Mouse (Mus musculus) limb, embryonic 14.5 days (tissue): ENCODE results near the gene Dscam. TPM values are rescaled to one million over a fixed set of nuclear protein-coding genes. Genes with fewer than 3 reads are reported as not detected.

Experiments
- ATAC-seq: fragments of 200-750 bp; cut with Nextera tagmentation; 2 replicates; pipeline ENCODE4 v1.8.0; 2017; ENCODE audit warnings: low read depth, moderate number of reproducible peaks, moderate TSS enrichment; ENCODE audit not compliant: low FRiP score
- DNase-seq: peaks from one replicate; pipeline ENCODE4 v3.0.0-alpha.2; 2015; ENCODE audit warnings: low spot score
- H3K27ac ChIP-seq: fragments of 300-500 bp; sonication (generic); replicated peaks from 2 replicates; pipeline ENCODE4 v1.5.1; 2014; ENCODE audit warnings: low read depth, mild to moderate bottlenecking, low read length, moderate library complexity, mixed read lengths
- H3K27me3 ChIP-seq: fragments of 300-500 bp; sonication (generic); 2 replicates; pipeline ENCODE4 v1.6.1; 2014; ENCODE audit warnings: low read length, mixed read lengths; ENCODE audit not compliant: control insufficient read depth, insufficient read depth
- H3K36me3 ChIP-seq: fragments of 300-500 bp; sonication (generic); 2 replicates; pipeline ENCODE4 v1.6.1; 2014; ENCODE audit warnings: mild to moderate bottlenecking, low read length, moderate library complexity, mixed read lengths; ENCODE audit not compliant: control insufficient read depth, insufficient read depth
- H3K4me1 ChIP-seq: fragments of 300-500 bp; sonication (generic); 2 replicates; pipeline ENCODE4 v1.6.1; 2014; ENCODE audit warnings: antibody characterized with exemption, low read length, mixed read lengths; ENCODE audit not compliant: control insufficient read depth, insufficient read depth
- H3K4me2 ChIP-seq: fragments of 300-500 bp; sonication (generic); replicated peaks from 2 replicates; pipeline ENCODE4 v1.6.1; 2014; ENCODE audit warnings: low read depth, mild to moderate bottlenecking, low read length, moderate library complexity; ENCODE audit not compliant: severe bottlenecking
- H3K4me3 ChIP-seq: fragments of 300-500 bp; sonication (generic); replicated peaks from 2 replicates; pipeline ENCODE4 v1.5.1; 2014; ENCODE audit warnings: low read length
- H3K9ac ChIP-seq: fragments of 300-500 bp; sonication (generic); 2 replicates; pipeline ENCODE4 v1.6.1; 2014; ENCODE audit warnings: mild to moderate bottlenecking, low read depth, low read length, moderate library complexity; ENCODE audit not compliant: severe bottlenecking
- H3K9me3 ChIP-seq: fragments of 300-500 bp; sonication (generic); 2 replicates; pipeline ENCODE4 v1.6.1; 2016; ENCODE audit warnings: low read length; ENCODE audit not compliant: control insufficient read depth
- POLR2A ChIP-seq: fragments of 200-500 bp; IDR thresholded peaks from 2 replicates; pipeline ENCODE4 v1.8.0; 2012; ENCODE audit warnings: inconsistent platforms, mild to moderate bottlenecking, moderate library complexity, borderline replicate concordance; ENCODE audit not compliant: insufficient read depth, insufficient read length; ENCODE audit errors: extremely low read depth
- WGBS: fragments of 180-500 bp; shearing (Covaris S2); extraction: QIAGEN DNeasy Blood & Tissue Kit; methylation state at CpG from one replicate; pipeline ENCODE4 v1.1.7; 2014; 5-methylcytosine and 5-hydroxymethylcytosine counted together
- polyA plus RNA-seq, 2 experiments: library from polyadenylated mRNA; depleted of rRNA in 1 of 2; stranded (reverse) in 1 of 2; unstranded in 1 of 2; fragments of >200 nt; fragmentation: Nextera tagmentation in 1 of 2; extraction: Ambion mirVana in 1 of 2; gene quantifications; 2 replicates each; pipeline versions ENCODE4 v1.2.1 to v1.2.3; 2012 to 2014

The Dscam gene
- polyA plus RNA-seq, 2 experiments = 0.17 to 0.20 TPM

DNA sequence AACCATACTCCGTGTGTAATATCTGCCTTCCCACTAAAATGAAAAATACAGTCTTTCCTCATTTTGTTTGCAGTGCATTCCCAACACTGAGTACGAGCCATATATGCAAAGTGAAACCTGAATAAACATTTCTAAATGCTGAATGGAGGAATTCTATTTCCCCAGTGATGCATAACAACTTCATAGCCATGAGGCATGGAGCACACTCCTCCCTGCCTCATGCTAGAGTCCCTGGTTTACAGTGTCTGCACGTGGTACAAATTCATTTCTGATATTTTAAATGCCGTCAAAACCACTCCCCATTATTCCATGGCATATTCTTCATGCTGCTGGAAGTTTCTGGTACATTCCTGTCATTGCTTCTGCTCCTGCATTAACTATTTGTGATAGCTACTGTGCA lies 552.8 kb downstream of the Dscam start:
- H3K27ac ChIP-seq = no peak overlapping the region
- ATAC-seq = no peak

DNA sequence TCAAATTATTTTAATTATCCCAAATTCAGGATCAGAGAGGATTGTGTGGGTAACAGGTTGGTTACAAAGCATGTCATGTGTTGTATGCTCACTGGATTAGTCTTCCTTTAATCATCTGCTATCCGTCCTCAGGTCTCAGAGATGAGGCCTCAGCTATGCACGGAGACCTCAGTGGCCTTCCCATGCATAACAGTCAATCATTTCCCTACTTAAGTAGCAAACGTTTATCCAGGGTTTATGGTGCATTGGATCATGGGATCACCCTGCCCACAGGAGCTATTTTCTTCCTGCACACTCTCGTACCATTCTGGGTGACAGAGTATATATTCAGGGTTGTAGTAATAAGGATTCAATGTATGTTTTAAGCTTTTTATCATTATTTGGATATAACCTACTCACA lies 557.3 kb downstream of the Dscam start:
- Histone ChIP-seq H3K4me1 (0 out of 2 replicates have a peak, but pooled peaks cover 3% of the 10 kb centered on the region), H3K27ac (no peak overlapping the region), H3K36me3 (no peaks in the 10 kb centered on the region), H3K4me2 (no peak overlapping the region), H3K4me3 (no peak overlapping the region), H3K9me3 (no peaks in the 10 kb centered on the region), H3K27me3 (no peaks in the 10 kb centered on the region), H3K9ac (no peak overlapping the region)
- ATAC-seq (no peak), DNase-seq (no peak)
- 69% methylated on average over 4 of the region's 4 CpGs for WGBS
- TF ChIP-seq POLR2A = no peak

More for the DNA sequence above, 552.8 kb downstream of the Dscam start:
- no peaks in the 10 kb centered on the region for H3K27me3 ChIP-seq
- no peak for TF ChIP-seq POLR2A
- no peak overlapping the region for H3K9ac ChIP-seq
- WGBS = 43% methylated on average over 4 of the region's 4 CpGs
- no peaks in the 10 kb centered on the region for H3K36me3 ChIP-seq
- H3K4me1 ChIP-seq = 0 out of 2 replicates have a peak, but pooled peaks cover 3% of the 10 kb centered on the region
- peak; percentile 12 for DNase-seq
- H3K4me3 ChIP-seq = no peak overlapping the region
- no peak overlapping the region for H3K4me2 ChIP-seq
- no peaks in the 10 kb centered on the region for H3K9me3 ChIP-seq

DNA sequence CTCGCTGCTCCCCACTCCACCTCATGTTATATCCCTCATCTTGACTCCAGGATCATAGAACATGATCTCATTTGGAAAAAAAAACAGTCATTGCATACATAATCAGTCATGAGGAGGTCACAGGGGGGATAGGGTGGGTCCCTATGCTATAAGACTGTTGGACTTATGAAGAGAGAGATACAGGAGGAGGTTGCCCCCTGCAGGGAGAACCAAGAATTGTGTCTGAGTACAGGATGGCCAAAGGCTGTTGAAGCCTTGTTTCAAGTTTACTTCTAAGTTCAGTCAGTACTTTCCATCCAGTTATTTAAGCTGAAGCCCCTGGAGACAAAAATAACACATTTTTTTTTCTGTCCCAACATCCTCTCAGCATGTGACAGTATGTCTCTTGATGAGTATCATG lies 559.7 kb downstream of the Dscam start:
- DNase-seq (peak; percentile 22), ATAC-seq (no peak)
- no peaks in the 10 kb centered on the region for H3K4me1 ChIP-seq
- no peak overlapping the region for H3K4me2 ChIP-seq
- H3K27ac ChIP-seq = no peak overlapping the region
- H3K4me3 ChIP-seq = no peak overlapping the region
- no peaks in the 10 kb centered on the region for H3K27me3 ChIP-seq
- TF ChIP-seq POLR2A = no peak
- no peaks in the 10 kb centered on the region for H3K9me3 ChIP-seq
- H3K36me3 ChIP-seq = no peaks in the 10 kb centered on the region
- no peak overlapping the region for H3K9ac ChIP-seq
- 78% methylated on average over 1 of the region's 1 CpGs for WGBS

DNA sequence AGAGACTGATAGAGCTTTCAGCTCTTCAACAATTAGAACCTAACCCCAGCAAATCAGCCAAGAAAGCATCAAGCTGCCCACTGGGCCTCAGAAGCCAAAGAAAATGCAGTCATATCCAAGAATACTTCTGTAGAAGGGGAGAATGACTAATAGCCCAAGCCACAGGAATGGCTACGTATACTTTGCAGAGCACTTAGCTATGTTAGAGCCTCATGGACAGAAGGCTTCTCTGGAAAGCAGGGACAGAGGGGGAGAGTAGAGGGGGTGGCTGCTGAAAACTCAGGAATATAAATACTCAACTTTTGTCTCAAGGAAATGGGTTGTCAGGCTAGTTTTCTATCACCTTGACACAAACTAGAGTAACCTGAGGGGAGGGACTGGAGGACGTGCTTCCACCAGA lies 568.3 kb downstream of the Dscam start:
- Histone ChIP-seq H3K9me3 (no peaks in the 10 kb centered on the region), H3K4me3 (no peak overlapping the region), H3K9ac (no peak overlapping the region), H3K27ac (no peak overlapping the region), H3K4me2 (no peak overlapping the region), H3K36me3 (no peaks in the 10 kb centered on the region), H3K4me1 (no peaks in the 10 kb centered on the region), H3K27me3 (no peaks in the 10 kb centered on the region)
- DNase-seq (no peak), ATAC-seq (no peak)
- no peak for TF ChIP-seq POLR2A
- 58% methylated on average over 2 of the region's 2 CpGs for WGBS

DNA sequence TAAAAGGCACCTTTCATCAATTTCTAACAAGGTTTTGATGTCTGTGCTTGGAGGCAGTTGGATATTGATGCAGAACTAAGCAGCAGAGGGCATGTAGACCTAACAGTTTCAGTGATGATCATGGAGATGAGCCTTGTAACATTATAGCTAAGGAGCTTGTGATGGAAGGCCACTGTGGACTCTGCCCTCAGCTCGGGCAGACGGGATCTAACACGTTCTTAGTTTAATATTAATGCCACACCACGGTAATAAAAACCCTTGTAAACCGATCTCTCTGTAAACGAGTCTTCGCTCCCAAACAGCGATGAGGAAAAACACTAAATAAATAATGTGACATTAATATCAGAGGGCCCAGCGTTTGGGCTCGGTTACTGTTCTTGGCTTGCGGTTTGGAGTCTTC lies 569.8 kb downstream of the Dscam start:
- H3K9ac ChIP-seq = no peak overlapping the region
- H3K36me3 ChIP-seq = no peaks in the 10 kb centered on the region
- ATAC-seq (no peak), DNase-seq (no peak)
- H3K9me3 ChIP-seq = no peaks in the 10 kb centered on the region
- H3K27me3 ChIP-seq = no peaks in the 10 kb centered on the region
- no peak overlapping the region for H3K27ac ChIP-seq
- no peak overlapping the region for H3K4me3 ChIP-seq
- H3K4me2 ChIP-seq = no peak overlapping the region
- H3K4me1 ChIP-seq = no peaks in the 10 kb centered on the region
- WGBS = 55% methylated on average over 11 of the region's 11 CpGs
- TF ChIP-seq POLR2A = no peak

DNA sequence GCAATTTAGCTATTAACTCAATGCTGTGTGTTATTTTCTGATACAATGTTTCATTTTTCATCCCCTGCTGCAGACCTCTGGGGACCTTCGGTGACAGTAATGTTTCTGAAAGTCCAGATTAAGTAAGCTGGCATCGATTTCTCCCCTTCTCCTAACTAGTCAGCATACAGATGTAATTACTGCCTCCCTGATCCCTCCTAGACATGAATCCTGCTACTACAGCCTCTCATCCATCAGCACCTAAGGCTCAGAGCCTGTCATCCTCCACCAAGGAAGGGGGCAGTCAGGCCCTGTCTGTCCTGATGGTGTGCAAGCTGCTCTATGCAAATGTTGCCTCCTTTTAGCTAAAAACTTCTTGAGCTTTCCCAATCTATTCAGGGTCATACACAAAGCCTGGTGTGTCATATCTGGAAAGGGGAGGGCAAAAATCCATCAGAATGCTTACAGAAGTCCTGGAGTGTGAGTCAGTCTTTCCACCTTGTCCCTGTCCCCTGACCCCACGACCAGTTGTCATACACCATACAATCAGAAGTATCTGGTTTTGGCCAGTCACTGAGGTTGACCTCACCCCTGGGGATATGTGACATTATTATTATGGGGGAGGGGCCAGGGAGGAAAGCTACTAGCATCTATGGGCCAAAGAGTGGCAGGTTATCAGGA lies 571.0 kb downstream of the Dscam start:
- no peak overlapping the region for H3K27ac ChIP-seq
- no peaks in the 10 kb centered on the region for H3K9me3 ChIP-seq
- no peaks in the 10 kb centered on the region for H3K36me3 ChIP-seq
- H3K4me1 ChIP-seq = no peaks in the 10 kb centered on the region
- TF ChIP-seq POLR2A = no peak
- ATAC-seq = no peak
- DNase-seq = no peak
- 77% methylated on average over 3 of the region's 3 CpGs for WGBS
- no peak overlapping the region for H3K4me2 ChIP-seq
- H3K9ac ChIP-seq = no peak overlapping the region
- no peak overlapping the region for H3K4me3 ChIP-seq
- no peaks in the 10 kb centered on the region for H3K27me3 ChIP-seq
